Mouse (Mus musculus) spleen, postnatal 14 days (tissue): ENCODE results near the gene Prr30.
"Not testable (repeated sequence)": the region's sequence is repeated elsewhere in the genome, so short reads cannot be mapped to it uniquely, and the experiment has no call there.

ENCODE experiments used
- DNase-seq, 2 experiments: peaks; one replicate each; pipeline ENCODE4 v3.0.0; 2021 to 2022; ENCODE audit warnings: low spot score in 2 of 2

Prr30 gene

DNA sequence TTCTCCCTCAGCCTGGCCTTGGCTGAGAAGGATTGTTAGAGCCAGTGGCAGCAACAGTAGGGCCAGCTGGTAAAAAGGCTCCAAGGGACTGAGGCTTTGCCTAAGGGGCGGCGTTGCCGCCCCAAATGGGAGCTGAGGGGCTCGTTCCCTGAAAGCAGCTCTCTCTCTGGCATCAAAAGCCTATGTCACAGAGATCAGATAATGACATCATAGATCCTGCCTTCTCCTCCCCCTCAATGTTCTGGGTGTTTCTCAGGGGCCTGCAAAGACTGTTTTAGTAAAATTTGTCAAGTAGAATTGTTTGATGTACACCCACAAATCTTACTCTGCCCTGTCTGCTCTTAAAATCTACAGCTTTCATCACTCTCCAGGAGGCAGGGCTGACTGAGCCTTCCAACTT lies at the start of gene Prr30:
TSS of gene Prr30 (minus strand) at position 101 of the 400 bp plus-strand sequence.
- no peak for DNase-seq

DNA sequence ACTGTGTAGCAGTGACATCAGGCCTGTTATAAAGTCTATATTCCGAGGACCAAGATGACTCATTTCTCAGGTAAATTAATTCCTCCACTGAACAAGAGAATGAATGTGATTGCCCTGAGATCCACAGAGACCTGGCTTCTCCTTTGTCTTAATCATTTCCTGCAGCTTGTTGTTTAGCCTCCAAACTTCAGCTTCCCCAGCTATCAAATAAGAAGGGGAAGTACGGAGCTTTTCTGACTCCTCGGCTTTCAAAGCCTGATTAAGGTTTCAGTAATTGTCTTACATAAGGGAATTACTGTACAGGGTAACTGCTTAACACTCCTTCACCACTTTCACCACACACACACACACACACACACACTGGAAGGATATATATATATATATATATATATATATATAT lies 46.7 kb upstream of the Prr30 start:
- DNase-seq, result no peak

DNA sequence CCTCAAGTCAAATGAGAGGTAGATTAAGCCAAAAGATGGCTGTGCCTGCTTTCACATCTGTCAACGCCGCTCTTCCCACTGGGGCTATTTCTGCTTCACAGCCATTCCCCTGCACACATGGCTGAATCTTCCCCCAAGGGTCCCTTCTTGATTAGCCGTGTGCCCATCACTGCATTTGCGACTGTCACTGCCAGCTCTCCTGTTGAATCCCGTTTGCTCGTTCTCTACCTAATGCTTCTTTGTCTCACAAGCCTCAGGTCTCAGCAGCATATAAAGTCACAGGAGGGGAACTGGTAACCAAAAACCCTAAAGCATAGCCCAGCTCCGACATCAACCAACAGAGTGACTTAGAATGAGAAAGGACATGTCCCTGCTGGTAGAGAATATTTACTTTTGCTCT lies 45.6 kb upstream of the Prr30 start:
- DNase-seq, result no peak

DNA sequence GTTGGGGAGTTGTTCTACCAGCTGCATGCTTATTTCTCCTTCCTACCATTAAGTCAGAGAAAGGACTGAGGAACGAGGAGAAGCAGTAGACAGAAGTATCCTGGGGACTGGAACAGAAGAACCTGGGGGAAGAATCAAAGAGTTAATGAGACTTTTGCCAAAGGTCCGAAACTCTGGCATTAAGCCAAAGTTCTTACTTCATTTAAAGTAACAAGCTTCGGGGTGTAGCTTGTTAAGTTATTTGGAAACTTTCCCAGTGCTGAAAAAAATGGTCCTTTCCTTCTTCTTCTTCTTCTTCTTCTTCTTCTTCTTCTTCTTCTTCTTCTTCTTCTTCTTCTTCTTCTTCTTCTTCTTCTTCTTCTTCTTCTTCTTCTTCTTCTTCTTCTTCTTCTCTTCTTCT lies 44.3 kb upstream of the Prr30 start:
- DNase-seq, result not testable (repeated sequence)

DNA sequence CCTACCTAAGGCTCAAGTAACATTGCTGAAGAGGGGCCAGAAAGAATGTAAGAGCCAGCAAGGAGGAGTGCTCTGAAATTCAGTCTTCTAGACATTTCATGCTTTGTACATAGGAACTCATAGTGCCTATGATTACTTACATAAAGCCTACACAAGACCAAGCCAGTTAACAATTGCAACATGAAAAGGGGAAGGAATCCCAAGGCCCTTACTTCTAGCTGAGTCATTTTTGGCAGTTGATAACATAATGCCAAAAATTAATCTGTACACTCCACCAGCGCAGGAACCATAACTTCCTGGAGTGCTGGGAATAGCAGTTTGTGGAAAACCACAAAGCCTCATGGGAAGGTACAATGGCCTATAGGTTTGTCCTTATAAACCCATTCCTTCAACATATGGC lies 37.8 kb upstream of the Prr30 start:
- no peak for DNase-seq

DNA sequence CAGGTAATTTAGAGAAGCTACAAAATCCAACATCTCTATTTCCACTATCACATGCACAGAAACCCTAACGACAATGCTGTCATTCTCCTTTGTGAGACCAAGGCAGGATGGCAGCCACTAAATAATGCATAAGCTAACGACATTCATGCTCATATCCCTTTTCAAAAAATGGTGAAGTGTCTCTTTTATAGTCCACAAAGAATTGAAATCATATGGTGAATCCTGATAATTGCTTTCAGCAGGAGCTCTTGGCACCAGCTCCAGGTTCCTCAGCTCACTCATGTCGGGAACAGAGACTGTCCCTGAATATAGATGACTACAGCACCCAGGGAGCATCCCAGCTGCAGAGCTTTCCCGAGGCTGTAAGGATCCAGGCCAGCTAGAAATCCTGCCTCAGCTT lies 28.9 kb upstream of the Prr30 start:
- no peak for DNase-seq

DNA sequence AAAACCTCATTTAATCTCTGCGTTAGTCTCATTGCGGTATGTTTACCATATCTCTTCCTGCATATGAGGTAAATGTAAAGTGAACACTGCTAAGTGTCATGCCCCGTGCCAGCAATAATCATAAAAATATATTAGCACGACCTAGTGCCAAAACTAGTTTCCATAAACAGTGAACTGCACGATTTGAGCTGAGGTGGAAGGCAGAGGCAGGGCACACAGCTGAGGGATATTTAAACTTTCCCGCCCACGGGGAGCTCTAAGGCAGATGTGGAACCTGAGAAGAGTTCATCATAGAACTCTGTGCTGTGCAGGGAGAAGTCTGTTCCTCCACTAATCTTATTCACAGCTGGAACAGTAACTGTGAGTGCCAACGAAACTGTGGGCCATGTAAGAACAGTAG lies 22.2 kb upstream of the Prr30 start:
- DNase-seq, result no peak

DNA sequence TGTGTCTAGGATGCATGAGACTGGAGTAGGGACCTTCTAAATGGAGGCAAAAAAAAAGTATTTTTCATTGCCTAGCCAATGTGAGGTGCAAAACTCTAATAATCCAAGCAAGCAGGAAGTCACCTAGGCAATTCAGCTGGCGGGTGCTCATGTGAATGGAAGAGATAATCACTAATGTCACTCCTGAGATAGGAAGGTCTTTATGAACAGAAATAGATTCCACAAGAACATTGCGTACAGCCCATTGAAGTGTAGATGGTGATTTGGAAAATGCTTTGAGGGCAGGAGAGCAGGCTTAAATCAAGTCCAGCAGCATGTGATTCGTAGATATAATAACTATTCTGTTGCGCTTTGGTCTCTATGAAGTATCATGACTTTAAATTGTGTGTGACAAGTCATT lies 27.9 kb downstream of the Prr30 start:
- DNase-seq, result no peak
